Comparison of ENCODE assay signal across 9 mouse cellular contexts in genomic region chr12:14283106-14283692, GRCm38 (mm10).
DNase-seq lines count a peak whose midpoint lies in the region; ATAC-seq lines count a peak whose summit lies in the region.
"Had no signal": no experiment of that assay in that cellular context is flagged by ENCODE, and none has a peak within 500 bp of the region (broad histone marks: within the 10 kb centered on the region; RNA-seq: fewer than 3 reads in every experiment).

No protein-coding gene starts in this region.

- H3K27ac ChIP-seq in forebrain, embryonic 14.5 days (ENCODE audit: low read depth, low read length), result no peak overlapping the region

- H3K36me3 ChIP-seq in forebrain, embryonic 14.5 days (ENCODE audit: control insufficient read depth, insufficient read depth, low read length), result no peaks in the 10 kb centered on the region

- WGBS in forebrain, embryonic 14.5 days, result 26% methylated on average over 4 of the region's 4 CpGs

- H3K4me3 ChIP-seq in forebrain, embryonic 14.5 days (ENCODE audit: low read depth, low read length), result no peak overlapping the region

- intact Hi-C loops in left cerebral cortex, postnatal 4 days (cut with DNase I), result no loop called here

- no peaks in the 10 kb centered on the region for H3K27me3 ChIP-seq in forebrain, embryonic 14.5 days (replicated peaks; ENCODE audit: control insufficient read depth, insufficient read depth, low read length)
- H3K27me3 ChIP-seq: CH12.LX had no signal

- peak; percentile 21 for DNase-seq in left cerebral cortex, adult 11 months (ENCODE audit: low spot score)
- no peak for DNase-seq in left cerebral cortex, postnatal 4 days
- DNase-seq in forebrain, embryonic 14.5 days (ENCODE audit: low spot score), result peak; percentile 32
- peak; percentile 18 for DNase-seq in layer of hippocampus, adult 9-11 months
- DNase-seq in right cerebral cortex, postnatal 36 days (ENCODE audit: low spot score in 2 of 2), result peak; percentile 5 to 20
- no peak for DNase-seq in retina, embryonic 14.5 days (ENCODE audit: low spot score)
- no peak for DNase-seq in urinary bladder, adult 2 months (ENCODE audit: low spot score)
- DNase-seq: liver, postnatal 0 days had no signal

- H3K9me3 ChIP-seq in forebrain, embryonic 14.5 days (replicated peaks; ENCODE audit: control insufficient read depth, low read length), result no peaks in the 10 kb centered on the region

- H3K4me2 ChIP-seq in forebrain, embryonic 14.5 days (ENCODE audit: low read length), result no peak overlapping the region

- peaks cover 7% of the 10 kb centered on the region; the same call in 1 of the 2 replicates for H3K4me1 ChIP-seq in forebrain, embryonic 14.5 days (ENCODE audit: control insufficient read depth, insufficient read depth, low read length)

- no peak overlapping the region for H3K9ac ChIP-seq in forebrain, embryonic 14.5 days (ENCODE audit: low read length)
- H3K9ac ChIP-seq: liver, postnatal 0 days had no signal

- ATAC-seq in forebrain, embryonic 14.5 days, result peak; percentile 57
- ATAC-seq: liver, postnatal 0 days had no signal

Comparison
In these comparisons a context has a peak if more than half of its experiments do, and no peak if none do; other contexts are left out.
1. DNase-seq: peak in left cerebral cortex, adult 11 months (single experiment), forebrain, embryonic 14.5 days (single experiment), layer of hippocampus, adult 9-11 months (single experiment) and right cerebral cortex, postnatal 36 days (2 of 2); none in left cerebral cortex, postnatal 4 days (single experiment), retina, embryonic 14.5 days (single experiment) and urinary bladder, adult 2 months (single experiment).